Mouse (Mus musculus): Measurements from ENCODE around the gene Ppp1r15a. TPM values are rescaled to one million over a fixed set of nuclear protein-coding genes. Genes with fewer than 3 reads are reported as not detected.
A peak's percentile ranks its signal among the peaks of the same experiment; 100 is the strongest.

Ppp1r15a gene
- polyA plus RNA-seq, 1 experiment from 2014 or later, result 14.7 TPM

- Histone ChIP-seq H3K4me3 (ENCODE audit: low read depth, low read length) (no peak overlapping the region), H3K27me3 (replicated peaks; ENCODE audit: control insufficient read depth, insufficient read depth, low read length) (no peaks in the 10 kb centered on the region), H3K9me3 (ENCODE audit: control insufficient read depth, low read length) (no peaks in the 10 kb centered on the region), H3K9ac (ENCODE audit: low read length) (no peak overlapping the region), H3K4me2 (ENCODE audit: low read length) (no peak overlapping the region), H3K4me1 (replicated peaks; ENCODE audit: control insufficient read depth, insufficient read depth, low read length) (no peaks in the 10 kb centered on the region), H3K27ac (ENCODE audit: low read depth) (no peak overlapping the region), H3K36me3 (ENCODE audit: control insufficient read depth, insufficient read depth, low read length) (no peaks in the 10 kb centered on the region)
- ATAC-seq (replicated peaks; ENCODE audit: low FRiP score, low TSS enrichment, low read depth) (no peak), DNase-seq (ENCODE audit: low spot score) (no peak)
- 58% methylated on average over 1 of the region's 1 CpGs for WGBS
These were observed 49.6 kb downstream of the Ppp1r15a start for GRCm38 (mm10) chr7:45476453-45476852.

DNA sequence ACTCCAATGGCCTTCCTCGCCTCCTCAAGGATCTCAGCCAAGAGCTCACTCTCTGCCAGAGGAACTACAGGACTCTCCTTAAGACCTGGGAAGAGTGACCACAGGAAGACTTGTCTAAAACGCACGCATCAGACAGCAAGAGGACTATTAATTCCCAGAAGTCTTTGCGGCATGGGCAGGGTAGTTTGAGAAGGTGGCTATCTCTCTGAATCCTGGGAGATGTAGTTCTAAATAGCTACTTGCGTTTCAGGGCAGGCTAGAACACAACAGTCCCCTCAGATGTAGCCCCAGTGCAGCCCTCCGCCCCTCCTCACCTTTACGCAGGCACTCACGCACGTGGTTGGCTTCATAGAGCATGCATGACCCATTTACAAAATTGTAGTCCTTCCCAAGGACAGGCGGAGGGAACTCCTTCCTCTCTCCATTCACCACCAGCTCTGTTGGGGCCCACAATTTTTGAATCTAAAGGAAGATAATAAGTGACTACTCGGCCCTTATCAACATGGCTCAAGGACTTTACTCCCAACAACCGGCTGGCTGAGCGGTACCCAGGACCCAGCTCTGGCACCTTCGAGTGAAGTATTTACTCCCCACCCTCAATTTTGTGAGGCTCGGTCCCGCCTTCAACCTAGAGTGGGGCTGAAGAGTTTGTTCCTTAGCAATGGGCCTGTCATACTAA lies 50.6 kb downstream of the Ppp1r15a start:
- DNase-seq (ENCODE audit: low spot score) (no peak), ATAC-seq (replicated peaks; ENCODE audit: low FRiP score, low TSS enrichment, low read depth) (peak; percentile 41; the same call in 1 of the 2 replicates)
- Histone ChIP-seq H3K9ac (ENCODE audit: low read length) (0 out of 2 replicates have a peak overlapping the region, but pooled peaks have one; percentile 10), H3K4me3 (ENCODE audit: low read depth, low read length) (peak overlapping the region; percentile 15; the same call in 1 of the 2 replicates), H3K36me3 (ENCODE audit: control insufficient read depth, insufficient read depth, low read length) (no peaks in the 10 kb centered on the region), H3K9me3 (ENCODE audit: control insufficient read depth, low read length) (no peaks in the 10 kb centered on the region), H3K27me3 (replicated peaks; ENCODE audit: control insufficient read depth, insufficient read depth, low read length) (no peaks in the 10 kb centered on the region), H3K4me1 (replicated peaks; ENCODE audit: control insufficient read depth, insufficient read depth, low read length) (no peaks in the 10 kb centered on the region), H3K27ac (ENCODE audit: low read depth) (0 out of 2 replicates have a peak overlapping the region, but pooled peaks have one; percentile 11), H3K4me2 (ENCODE audit: low read length) (peak overlapping the region; percentile 39)
- 58% methylated on average over 16 of the region's 16 CpGs for WGBS

Other genes with a start within 250 kb of the Ppp1r15a start
- gene Slc6a21, start 248.8 kb downstream of the Ppp1r15a start, polyA plus RNA-seq (2014; fragmentation: Nextera tagmentation; extraction: Ambion mirVana), result not detected in 2 replicates
- gene Trpm4, start 192.5 kb downstream of the Ppp1r15a start, polyA plus RNA-seq (2014; fragmentation: Nextera tagmentation; extraction: Ambion mirVana), result 18.7 and 21.3 TPM in 2 replicates
- gene Hrc, start 191.0 kb downstream of the Ppp1r15a start, polyA plus RNA-seq (2014; fragmentation: Nextera tagmentation; extraction: Ambion mirVana), result 0.58 and 0.63 TPM in 2 replicates
- 5.5 and 5.8 TPM in 2 replicates for gene Ppfia3, start 159.2 kb downstream of the Ppp1r15a start, polyA plus RNA-seq (2014; fragmentation: Nextera tagmentation; extraction: Ambion mirVana)
- 3.0 and 3.2 TPM in 2 replicates for gene Lin7b, start 155.7 kb downstream of the Ppp1r15a start, polyA plus RNA-seq (2014; fragmentation: Nextera tagmentation; extraction: Ambion mirVana)
- 77.1 and 86.0 TPM in 2 replicates for gene Snrnp70, start 130.5 kb downstream of the Ppp1r15a start, polyA plus RNA-seq (2014; fragmentation: Nextera tagmentation; extraction: Ambion mirVana)
- 0.11 TPM in 1 of 2 replicates, not detected in the other for gene Kcna7, start 120.6 kb downstream of the Ppp1r15a start, polyA plus RNA-seq (2014; fragmentation: Nextera tagmentation; extraction: Ambion mirVana)
- 2.3 and 3.9 TPM in 2 replicates for gene Ntf5, start 112.6 kb downstream of the Ppp1r15a start, polyA plus RNA-seq (2014; fragmentation: Nextera tagmentation; extraction: Ambion mirVana)
- 0.38 and 0.47 TPM in 2 replicates for gene Lhb, start 105.4 kb downstream of the Ppp1r15a start, polyA plus RNA-seq (2014; fragmentation: Nextera tagmentation; extraction: Ambion mirVana)
- 36.0 and 36.2 TPM in 2 replicates for gene Gys1, start 91.4 kb downstream of the Ppp1r15a start, polyA plus RNA-seq (2014; fragmentation: Nextera tagmentation; extraction: Ambion mirVana)
- gene Ruvbl2, start 88.2 kb downstream of the Ppp1r15a start, polyA plus RNA-seq (2014; fragmentation: Nextera tagmentation; extraction: Ambion mirVana), result 164 and 174 TPM in 2 replicates
- 4,654 and 4,671 TPM in 2 replicates for gene Ftl1, start 66.4 kb downstream of the Ppp1r15a start, polyA plus RNA-seq (2014; fragmentation: Nextera tagmentation; extraction: Ambion mirVana)
- 134 and 139 TPM in 2 replicates for gene Bax, start 59.4 kb downstream of the Ppp1r15a start, polyA plus RNA-seq (2014; fragmentation: Nextera tagmentation; extraction: Ambion mirVana)
- 1.8 and 2.3 TPM in 2 replicates for gene Tulp2, start 44.4 kb downstream of the Ppp1r15a start, polyA plus RNA-seq (2014; fragmentation: Nextera tagmentation; extraction: Ambion mirVana)
- not detected in 2 replicates for gene Gm45808, start 39.5 kb downstream of the Ppp1r15a start, polyA plus RNA-seq (2014; fragmentation: Nextera tagmentation; extraction: Ambion mirVana)
- 2.9 and 3.5 TPM in 2 replicates for gene Dhdh, start 37.5 kb downstream of the Ppp1r15a start, polyA plus RNA-seq (2014; fragmentation: Nextera tagmentation; extraction: Ambion mirVana)
- gene Nucb1, start 15.9 kb downstream of the Ppp1r15a start, polyA plus RNA-seq (2014; fragmentation: Nextera tagmentation; extraction: Ambion mirVana), result 192 and 204 TPM in 2 replicates
- gene Plekha4, start 62 bp upstream of the Ppp1r15a start, polyA plus RNA-seq (2014; fragmentation: Nextera tagmentation; extraction: Ambion mirVana), result 0.97 and 1.5 TPM in 2 replicates
- gene Hsd17b14, start 28.6 kb upstream of the Ppp1r15a start, polyA plus RNA-seq (2014; fragmentation: Nextera tagmentation; extraction: Ambion mirVana), result 2.3 and 2.5 TPM in 2 replicates
- 56.7 and 60.1 TPM in 2 replicates for gene Bcat2, start 43.9 kb upstream of the Ppp1r15a start, polyA plus RNA-seq (2014; fragmentation: Nextera tagmentation; extraction: Ambion mirVana)
- 0.19 and 0.58 TPM in 2 replicates for gene Fgf21, start 89.2 kb upstream of the Ppp1r15a start, polyA plus RNA-seq (2014; fragmentation: Nextera tagmentation; extraction: Ambion mirVana)
- 0.65 and 0.70 TPM in 2 replicates for gene Fut1, start 91.0 kb upstream of the Ppp1r15a start, polyA plus RNA-seq (2014; fragmentation: Nextera tagmentation; extraction: Ambion mirVana)
- gene Izumo1, start 95.5 kb upstream of the Ppp1r15a start, polyA plus RNA-seq (2014; fragmentation: Nextera tagmentation; extraction: Ambion mirVana), result 0.13 and 0.27 TPM in 2 replicates
- gene Rasip1, start 101.2 kb upstream of the Ppp1r15a start, polyA plus RNA-seq (2014; fragmentation: Nextera tagmentation; extraction: Ambion mirVana), result 7.7 and 9.1 TPM in 2 replicates
- 5.1 and 6.8 TPM in 2 replicates for gene Mamstr, start 113.7 kb upstream of the Ppp1r15a start, polyA plus RNA-seq (2014; fragmentation: Nextera tagmentation; extraction: Ambion mirVana)
- gene Fut2, start 140.1 kb upstream of the Ppp1r15a start, polyA plus RNA-seq (2014; fragmentation: Nextera tagmentation; extraction: Ambion mirVana), result 7.9 and 8.3 TPM in 2 replicates
- 0.80 and 0.83 TPM in 2 replicates for gene Ntn5, start 157.8 kb upstream of the Ppp1r15a start, polyA plus RNA-seq (2014; fragmentation: Nextera tagmentation; extraction: Ambion mirVana)
- 4.8 and 6.0 TPM in 2 replicates for gene Sec1, start 168.1 kb upstream of the Ppp1r15a start, polyA plus RNA-seq (2014; fragmentation: Nextera tagmentation; extraction: Ambion mirVana)
- 7.3 and 8.2 TPM in 2 replicates for gene Car11, start 173.6 kb upstream of the Ppp1r15a start, polyA plus RNA-seq (2014; fragmentation: Nextera tagmentation; extraction: Ambion mirVana)
- 3.7 and 4.0 TPM in 2 replicates for gene Dbp, start 178.8 kb upstream of the Ppp1r15a start, polyA plus RNA-seq (2014; fragmentation: Nextera tagmentation; extraction: Ambion mirVana)
- gene Rpl18, start 189.2 kb upstream of the Ppp1r15a start, polyA plus RNA-seq (2014; fragmentation: Nextera tagmentation; extraction: Ambion mirVana), result 1,434 and 1,450 TPM in 2 replicates
- gene Sphk2, start 191.7 kb upstream of the Ppp1r15a start, polyA plus RNA-seq (2014; fragmentation: Nextera tagmentation; extraction: Ambion mirVana), result 27.3 and 28.1 TPM in 2 replicates
- 4.1 and 5.8 TPM in 2 replicates for gene Fam83e, start 194.9 kb upstream of the Ppp1r15a start, polyA plus RNA-seq (2014; fragmentation: Nextera tagmentation; extraction: Ambion mirVana)
- 0.45 TPM in 1 of 2 replicates, not detected in the other for gene Spaca4, start 199.5 kb upstream of the Ppp1r15a start, polyA plus RNA-seq (2014; fragmentation: Nextera tagmentation; extraction: Ambion mirVana)